Mouse (Mus musculus): ENCODE measurements at regions not wholly inside any gene's neighbourhood (a gene's known extent, or its start where the extent isn't known, plus 50 kb on each side); places are given as distances from the start of the nearest gene placed in this dataset.

- no peak overlapping the region for H3K4me3 ChIP-seq
- no peaks in the 10 kb centered on the region for H3K27me3 ChIP-seq (ENCODE audit: control insufficient read depth, insufficient read depth, insufficient read length)
- H3ac ChIP-seq (ENCODE audit: control insufficient read depth, insufficient read length): no peak overlapping the region
- no peak overlapping the region for H3K4me2 ChIP-seq (ENCODE audit: low read depth)
- H3K36me3 ChIP-seq (ENCODE audit: control insufficient read depth, insufficient read depth): no peaks in the 10 kb centered on the region
- no peak for TF ChIP-seq CEBPB (IDR thresholded peaks at IDR 0.05; ENCODE audit: insufficient read depth, poor library complexity, severe bottlenecking)
- TF ChIP-seq TCF3 (IDR thresholded peaks at IDR 0.05; ENCODE audit: insufficient read length, low read depth): no peak
- no peak for TF ChIP-seq REST (IDR thresholded peaks at IDR 0.05; ENCODE audit: insufficient read depth, insufficient read length)
- TF ChIP-seq POLR2AphosphoS2 (IDR thresholded peaks at IDR 0.05; ENCODE audit: insufficient read length, low read depth): no peak
- no peak for TF ChIP-seq POLR2A (IDR thresholded peaks at IDR 0.05; ENCODE audit: insufficient read length, low read depth)
- no peak for TF ChIP-seq TCF12 (IDR thresholded peaks at IDR 0.05; ENCODE audit: insufficient read depth, poor library complexity, severe bottlenecking)
- no peak for TF ChIP-seq USF1 (IDR thresholded peaks at IDR 0.05; ENCODE audit: low read depth)
- TF ChIP-seq MAX (IDR thresholded peaks at IDR 0.05; ENCODE audit: low read depth): no peak
- TF ChIP-seq MYOG (IDR thresholded peaks at IDR 0.05; ENCODE audit: control insufficient read depth in 1 of 3, insufficient read depth in 1 of 3, insufficient read length in 2 of 3, low read depth in 2 of 3): no peak
- no peak for TF ChIP-seq MYOD1 (IDR thresholded peaks at IDR 0.05; ENCODE audit: control insufficient read depth in 1 of 3, insufficient read length in 2 of 3, low read depth in 2 of 3)
- no peak for TF ChIP-seq E2F4 (IDR thresholded peaks at IDR 0.05; ENCODE audit: insufficient read depth)
- TF ChIP-seq SRF (IDR thresholded peaks at IDR 0.05; ENCODE audit: control insufficient read depth, insufficient read length, low read depth): no peak
- H3K79me2 ChIP-seq (ENCODE audit: control insufficient read depth, insufficient read depth): no peaks in the 10 kb centered on the region
Measured at GRCm38 (mm10) chr6:111844321-111844835, 429.2 kb upstream of the Lmcd1 start.

GRCm38 (mm10) chr6:111866101-111866598, 407.4 kb upstream of the Lmcd1 start:
- Histone ChIP-seq H3K36me3 (ENCODE audit: control insufficient read depth, insufficient read depth) (no peaks in the 10 kb centered on the region), H3K79me2 (ENCODE audit: control insufficient read depth, insufficient read depth) (no peaks in the 10 kb centered on the region), H3ac (ENCODE audit: control insufficient read depth, insufficient read length) (no peak overlapping the region), H3K4me2 (ENCODE audit: low read depth) (no peak overlapping the region), H3K27me3 (ENCODE audit: control insufficient read depth, insufficient read depth, insufficient read length) (no peaks in the 10 kb centered on the region), H3K4me3 (no peak overlapping the region)
- TF ChIP-seq USF1 (IDR thresholded peaks at IDR 0.05; ENCODE audit: low read depth): no peak
- no peak for TF ChIP-seq POLR2A (IDR thresholded peaks at IDR 0.05; ENCODE audit: insufficient read length, low read depth)
- TF ChIP-seq MYOD1 (IDR thresholded peaks at IDR 0.05; ENCODE audit: control insufficient read depth in 1 of 3, insufficient read length in 2 of 3, low read depth in 2 of 3): no peak
- TF ChIP-seq CEBPB (IDR thresholded peaks at IDR 0.05; ENCODE audit: insufficient read depth, poor library complexity, severe bottlenecking): no peak
- no peak for TF ChIP-seq TCF3 (IDR thresholded peaks at IDR 0.05; ENCODE audit: insufficient read length, low read depth)
- no peak for TF ChIP-seq REST (IDR thresholded peaks at IDR 0.05; ENCODE audit: insufficient read depth, insufficient read length)
- no peak for TF ChIP-seq MAX (IDR thresholded peaks at IDR 0.05; ENCODE audit: low read depth)
- no peak for TF ChIP-seq TCF12 (IDR thresholded peaks at IDR 0.05; ENCODE audit: insufficient read depth, poor library complexity, severe bottlenecking)
- TF ChIP-seq MYOG (IDR thresholded peaks at IDR 0.05; ENCODE audit: control insufficient read depth in 1 of 3, insufficient read depth in 1 of 3, insufficient read length in 2 of 3, low read depth in 2 of 3): no peak
- no peak for TF ChIP-seq E2F4 (IDR thresholded peaks at IDR 0.05; ENCODE audit: insufficient read depth)
- no peak for TF ChIP-seq POLR2AphosphoS2 (IDR thresholded peaks at IDR 0.05; ENCODE audit: insufficient read length, low read depth)
- no peak for TF ChIP-seq SRF (IDR thresholded peaks at IDR 0.05; ENCODE audit: control insufficient read depth, insufficient read length, low read depth)

GRCm38 (mm10) chr6:111882557-111882956, 391.0 kb upstream of the Lmcd1 start:
- H3ac ChIP-seq (ENCODE audit: control insufficient read depth, insufficient read length): no peak overlapping the region
- H3K79me2 ChIP-seq (ENCODE audit: control insufficient read depth, insufficient read depth): no peaks in the 10 kb centered on the region
- H3K4me3 ChIP-seq: no peak overlapping the region
- H3K4me2 ChIP-seq (ENCODE audit: low read depth): no peak overlapping the region
- no peaks in the 10 kb centered on the region for H3K27me3 ChIP-seq (ENCODE audit: control insufficient read depth, insufficient read depth, insufficient read length)
- H3K36me3 ChIP-seq (ENCODE audit: control insufficient read depth, insufficient read depth): no peaks in the 10 kb centered on the region
- TF ChIP-seq TCF3 (IDR thresholded peaks at IDR 0.05; ENCODE audit: insufficient read length, low read depth) (no peak), CEBPB (IDR thresholded peaks at IDR 0.05; ENCODE audit: insufficient read depth, poor library complexity, severe bottlenecking) (no peak), SRF (IDR thresholded peaks at IDR 0.05; ENCODE audit: control insufficient read depth, insufficient read length, low read depth) (no peak), POLR2A (IDR thresholded peaks at IDR 0.05; ENCODE audit: insufficient read length, low read depth) (no peak), REST (IDR thresholded peaks at IDR 0.05; ENCODE audit: insufficient read depth, insufficient read length) (no peak)

GRCm38 (mm10) chr6:111883946-111884345, 389.6 kb upstream of the Lmcd1 start:
- Histone ChIP-seq H3K4me3 (no peak overlapping the region), H3K27me3 (ENCODE audit: control insufficient read depth, insufficient read depth, insufficient read length) (no peaks in the 10 kb centered on the region), H3K4me2 (ENCODE audit: low read depth) (no peak overlapping the region), H3ac (ENCODE audit: control insufficient read depth, insufficient read length) (no peak overlapping the region), H3K36me3 (ENCODE audit: control insufficient read depth, insufficient read depth) (no peaks in the 10 kb centered on the region), H3K79me2 (ENCODE audit: control insufficient read depth, insufficient read depth) (no peaks in the 10 kb centered on the region)
- no peak for TF ChIP-seq MYOG (IDR thresholded peaks at IDR 0.05; ENCODE audit: control insufficient read depth in 1 of 3, insufficient read depth in 1 of 3, insufficient read length in 2 of 3, low read depth in 2 of 3)
- no peak for TF ChIP-seq TCF12 (IDR thresholded peaks at IDR 0.05; ENCODE audit: insufficient read depth, poor library complexity, severe bottlenecking)
- TF ChIP-seq MYOD1 (IDR thresholded peaks at IDR 0.05; ENCODE audit: control insufficient read depth in 1 of 3, insufficient read length in 2 of 3, low read depth in 2 of 3): no peak
- TF ChIP-seq POLR2A (IDR thresholded peaks at IDR 0.05; ENCODE audit: insufficient read length, low read depth): no peak
- TF ChIP-seq REST (IDR thresholded peaks at IDR 0.05; ENCODE audit: insufficient read depth, insufficient read length): no peak
- no peak for TF ChIP-seq MAX (IDR thresholded peaks at IDR 0.05; ENCODE audit: low read depth)
- no peak for TF ChIP-seq USF1 (IDR thresholded peaks at IDR 0.05; ENCODE audit: low read depth)
- TF ChIP-seq POLR2AphosphoS2 (IDR thresholded peaks at IDR 0.05; ENCODE audit: insufficient read length, low read depth): no peak
- TF ChIP-seq CEBPB (IDR thresholded peaks at IDR 0.05; ENCODE audit: insufficient read depth, poor library complexity, severe bottlenecking): no peak
- no peak for TF ChIP-seq TCF3 (IDR thresholded peaks at IDR 0.05; ENCODE audit: insufficient read length, low read depth)
- TF ChIP-seq E2F4 (IDR thresholded peaks at IDR 0.05; ENCODE audit: insufficient read depth): no peak
- no peak for TF ChIP-seq SRF (IDR thresholded peaks at IDR 0.05; ENCODE audit: control insufficient read depth, insufficient read length, low read depth)
